ENCODE assay signal across 6 mouse cellular contexts in the genomic region with DNA sequence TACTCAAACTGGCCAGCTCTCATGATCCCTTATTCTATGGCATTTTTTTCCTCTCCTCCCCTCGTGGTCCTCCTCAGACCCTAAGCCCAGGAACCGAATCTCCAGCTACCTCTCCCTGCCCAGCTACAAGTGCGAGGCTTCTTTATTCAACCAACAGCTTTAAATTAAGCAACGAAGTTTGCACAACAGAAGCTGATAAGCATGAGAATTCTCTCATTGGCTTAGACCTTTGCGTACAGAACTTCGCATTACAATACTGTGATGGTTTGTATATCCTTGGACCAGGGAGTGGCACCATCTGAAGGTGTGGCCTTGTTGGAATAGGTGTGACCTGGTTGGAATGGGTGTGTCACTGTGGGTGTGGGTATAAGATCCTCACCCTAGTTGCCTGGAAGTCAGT.
A peak's percentile ranks its signal among the peaks of the same experiment; 100 is the strongest.
DNase-seq lines count a peak whose midpoint lies in the region; TF ChIP-seq lines count a peak whose summit lies in the region.
"Not testable (repeated sequence)": the region's sequence is repeated elsewhere in the genome, so short reads cannot be mapped to it uniquely, and the experiment has no call there.

No protein-coding gene starts in this region.

- H3K9ac ChIP-seq in ES-Bruce4 (ENCODE audit: low read depth, poor library complexity, severe bottlenecking); ES-E14 (ENCODE audit: insufficient read depth, low read depth, low read length, poor library complexity, severe bottlenecking): not testable (repeated sequence)

- H3K36me3 ChIP-seq in ES-Bruce4 (ENCODE audit: control insufficient read depth, insufficient read depth, low read length, poor library complexity, severe bottlenecking); ES-E14 (ENCODE audit: control insufficient read depth, insufficient read depth, low read length, poor library complexity, severe bottlenecking): not testable (repeated sequence)

- not testable (repeated sequence) for TF ChIP-seq EP300 in ES-Bruce4 (IDR thresholded peaks at IDR 0.05; ENCODE audit: insufficient read depth, low read depth, low read length)

- not testable (repeated sequence) for H3K4me3 ChIP-seq in ES-Bruce4 (ENCODE audit: low read depth, low read length); ES-E14 (ENCODE audit: insufficient read depth in 1 of 2, low read depth in 1 of 2, low read length in 2 of 2, poor library complexity in 1 of 2, severe bottlenecking in 1 of 2)

- H3K4me1 ChIP-seq in ES-Bruce4 (ENCODE audit: control insufficient read depth, insufficient read depth, low read length); ES-E14 (ENCODE audit: control insufficient read depth in 2 of 2, insufficient read depth in 2 of 2, low read length in 2 of 2, poor library complexity in 1 of 2): not testable (repeated sequence)

- TF ChIP-seq CTCF in ES-Bruce4 (IDR thresholded peaks at IDR 0.05; ENCODE audit: low read depth, low read length): not testable (repeated sequence)

- TF ChIP-seq POLR2A in ES-Bruce4 (IDR thresholded peaks at IDR 0.05; ENCODE audit: insufficient read depth, low read length): not testable (repeated sequence)

- not testable (repeated sequence) for H3K9me3 ChIP-seq in ES-Bruce4 (replicated peaks; ENCODE audit: control insufficient read depth, insufficient read depth, low read length, poor library complexity, severe bottlenecking); ES-E14 (ENCODE audit: control insufficient read depth, insufficient read depth, low read depth, low read length)

- in situ Hi-C loops in ES-E14 (cut with MboI; ENCODE audit: low sequenced_read_pairs in 2 of 2, unreplicated experiment in 2 of 2): not testable (repeated sequence)

- DNase-seq in ES-CJ7 (ENCODE audit: low read depth, low spot score) (peak; percentile 81), ES-E14 (ENCODE audit: low read depth, low spot score) (peak; percentile 21), R1 (ENCODE audit: low read depth, low spot score) (peak; percentile 80), ZHBTc4 (ENCODE audit: low read depth, low spot score) (peak; percentile 73)
- peak; percentile 34 for DNase-seq in heart, adult 11 months

- H3K27ac ChIP-seq in ES-Bruce4 (ENCODE audit: insufficient read depth, low read length): peak overlapping the region; percentile 80
- not testable (repeated sequence) for H3K27ac ChIP-seq in ES-E14 (ENCODE audit: insufficient read depth, low read depth, low read length, poor library complexity, severe bottlenecking)

- not testable (repeated sequence) for H3K27me3 ChIP-seq in ES-Bruce4 (ENCODE audit: control insufficient read depth, insufficient read depth, low read length, poor library complexity, severe bottlenecking)

Comparison
In these comparisons a context has a peak if more than half of its experiments do, and no peak if none do; other contexts are left out.
1. DNase-seq: peak in every context shown above with its lines; median percentile 81 in ES-CJ7; 80 in R1; 73 in ZHBTc4; 34 in heart, adult 11 months; 21 in ES-E14.